Mouse (Mus musculus) cerebellum, adult 2 months (tissue): ENCODE results near the gene Timm9.

Experiments used
- CTCF ChIP-seq: fragments of 200-500 bp; IDR thresholded peaks from 2 replicates; pipeline ENCODE4 v1.5.1; 2011; ENCODE audit warnings: low read depth, mild to moderate bottlenecking, control low read depth, low read length, moderate library complexity, borderline replicate concordance; ENCODE audit not compliant: insufficient read depth
- POLR2A ChIP-seq: fragments of 200-500 bp; IDR thresholded peaks from 2 replicates; pipeline ENCODE4 v1.6.1; 2011; ENCODE audit warnings: low read length, control low read depth, borderline replicate concordance; ENCODE audit not compliant: insufficient read depth

- TF ChIP-seq CTCF: no peak
- no peak for TF ChIP-seq POLR2A
Observed at GRCm38 (mm10) chr12:71086331-71086730, 50.2 kb downstream of the Timm9 start.
